Mouse (Mus musculus) lung, embryonic 14.5 days (tissue): Measurements from ENCODE around the gene Man1b1. TPM values are rescaled to one million over a fixed set of nuclear protein-coding genes. Genes with fewer than 3 reads are reported as not detected.

ENCODE experiments used
- ATAC-seq: fragments of 200-750 bp; cut with Nextera tagmentation; 2 replicates; pipeline ENCODE4 v1.8.0; 2017; ENCODE audit warnings: mild to moderate bottlenecking, moderate TSS enrichment, moderate library complexity; ENCODE audit not compliant: insufficient read depth
- DNase-seq: peaks from one replicate; pipeline ENCODE4 v3.0.0-alpha.2; 2015
- H3K27ac ChIP-seq: fragments of 300-500 bp; sonication (generic); 2 replicates; pipeline ENCODE4 v1.5.1; 2014; ENCODE audit warnings: low read depth, mild to moderate bottlenecking, moderate library complexity
- H3K27me3 ChIP-seq: fragments of 300-500 bp; sonication (generic); 2 replicates; pipeline ENCODE4 v1.6.1; 2014; ENCODE audit warnings: low read length, control low read depth; ENCODE audit not compliant: insufficient read depth
- H3K36me3 ChIP-seq: fragments of 300-500 bp; sonication (generic); 2 replicates; pipeline ENCODE4 v1.6.1; 2014; ENCODE audit warnings: control low read depth; ENCODE audit not compliant: insufficient read depth
- H3K4me1 ChIP-seq: fragments of 300-500 bp; sonication (generic); 2 replicates; pipeline ENCODE4 v1.6.1; 2014; ENCODE audit warnings: antibody characterized with exemption, control low read depth; ENCODE audit not compliant: insufficient read depth
- H3K4me2 ChIP-seq: fragments of 300-500 bp; sonication (generic); 2 replicates; pipeline ENCODE4 v1.6.1; 2014; ENCODE audit warnings: mild to moderate bottlenecking
- H3K4me3 ChIP-seq: fragments of 300-500 bp; sonication (generic); 2 replicates; pipeline ENCODE4 v1.5.1; 2014; ENCODE audit warnings: low read depth, low read length
- H3K9ac ChIP-seq: fragments of 300-500 bp; sonication (generic); 2 replicates; pipeline ENCODE4 v1.6.1; 2014
- H3K9me3 ChIP-seq: fragments of 300-500 bp; sonication (generic); 2 replicates; pipeline ENCODE4 v1.6.1; 2016; ENCODE audit warnings: low read depth, low read length, control low read depth
- CTCF ChIP-seq: IDR thresholded peaks from 2 replicates; pipeline ENCODE4 v1.5.1; 2016; ENCODE audit warnings: antibody characterized with exemption, low read depth
- WGBS: fragments of 180-500 bp; shearing (Covaris S2); extraction: QIAGEN DNeasy Blood & Tissue Kit; methylation state at CpG from one replicate; pipeline ENCODE4 v1.1.7; 2014; 5-methylcytosine and 5-hydroxymethylcytosine counted together
- polyA plus RNA-seq: library from polyadenylated mRNA; unstranded; fragments of >200 nt; fragmentation: Nextera tagmentation; extraction: Ambion mirVana; gene quantifications from 2 replicates; pipeline ENCODE4 v1.2.1, GENCODE M21; 2014

Man1b1 gene
- polyA plus RNA-seq, 1 experiment from 2014 or later: 70.9 TPM

DNA sequence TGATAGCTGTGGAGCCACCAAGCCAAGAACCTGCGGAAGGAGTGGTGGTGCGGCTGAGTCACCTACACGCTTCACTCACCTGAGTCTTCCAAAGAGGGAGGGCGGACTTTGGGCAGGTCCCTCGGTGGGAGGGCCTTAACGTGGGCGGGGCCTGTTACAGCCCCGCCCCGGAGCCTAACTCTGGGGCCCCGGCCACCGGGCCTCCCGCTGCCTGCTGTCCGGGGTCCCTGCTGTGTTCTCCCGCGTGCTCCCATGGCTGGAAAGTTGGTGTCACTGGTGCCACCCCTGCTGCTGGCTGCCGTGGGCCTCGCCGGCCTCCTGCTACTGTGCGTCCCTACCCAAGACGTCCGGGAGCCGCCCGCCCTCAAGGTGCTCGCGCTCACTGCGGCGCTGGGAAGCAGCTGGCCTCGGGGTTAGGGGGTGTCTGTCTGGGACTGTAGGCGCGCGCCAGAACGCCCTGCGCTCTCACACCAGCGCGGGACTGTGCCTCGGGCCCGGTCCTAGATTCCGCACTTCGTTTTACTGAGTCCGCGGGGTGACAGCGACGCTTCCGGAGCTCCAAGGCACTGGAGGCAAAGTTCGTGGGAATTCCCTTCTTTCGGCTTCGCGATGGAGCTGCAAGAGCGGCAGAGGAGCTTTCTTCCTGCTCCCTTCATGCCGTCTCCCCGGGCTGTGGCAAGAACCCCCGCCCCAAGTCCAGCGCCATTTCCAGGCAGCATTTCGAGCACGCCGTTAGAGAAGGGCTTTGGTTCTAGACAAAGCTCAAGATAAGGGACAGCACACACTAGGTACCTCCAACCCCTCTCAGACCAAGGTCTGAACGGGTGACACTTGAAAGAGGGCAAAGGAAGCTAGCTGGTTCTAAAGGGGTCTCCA, 63.8 kb downstream of the Man1b1 start, which contains the start of gene Entpd2:
Gene Entpd2 (plus strand): TSS at position 154 of the 876 bp plus-strand sequence.
- 2% methylated on average over 57 of the region's 57 CpGs for WGBS

GRCm38 (mm10) chr2:25396597-25396983, 64.5 kb downstream of the Man1b1 start:
- H3K9me3 ChIP-seq: no peaks in the 10 kb centered on the region
- 34% methylated on average over 3 of the region's 3 CpGs for WGBS
- no peak overlapping the region for H3K9ac ChIP-seq
- 0 out of 2 replicates have a peak, but pooled peaks cover 8% of the 10 kb centered on the region for H3K4me1 ChIP-seq
- H3K27ac ChIP-seq: no peak overlapping the region
- H3K4me2 ChIP-seq: peak overlapping the region; percentile 76
- TF ChIP-seq CTCF: no peak
- H3K27me3 ChIP-seq: peaks cover 68% of the 10 kb centered on the region
- ATAC-seq (no peak), DNase-seq (no peak)
- no peaks in the 10 kb centered on the region for H3K36me3 ChIP-seq
- peak overlapping the region; percentile 36 for H3K4me3 ChIP-seq

More for the DNA sequence above, 63.8 kb downstream of the Man1b1 start, which contains the start of gene Entpd2:
- peak; percentile 72 for DNase-seq
- Histone ChIP-seq H3K4me1 (0 out of 2 replicates have a peak, but pooled peaks cover 8% of the 10 kb centered on the region), H3K9ac (peak within 1 kb of the TSS; percentile 36; the same call in 1 of the 2 replicates), H3K9me3 (no peaks in the 10 kb centered on the region), H3K27ac (no peak within 1 kb of the TSS), H3K4me2 (peak within 1 kb of the TSS; percentile 76), H3K4me3 (peak within 1 kb of the TSS; percentile 36), H3K27me3 (peaks cover 61% of the 10 kb centered on the region), H3K36me3 (no peaks in the 10 kb centered on the region)
- ATAC-seq: peak; percentile 58
- peak; percentile 29; the same call in 1 of the 2 replicates for TF ChIP-seq CTCF

DNA sequence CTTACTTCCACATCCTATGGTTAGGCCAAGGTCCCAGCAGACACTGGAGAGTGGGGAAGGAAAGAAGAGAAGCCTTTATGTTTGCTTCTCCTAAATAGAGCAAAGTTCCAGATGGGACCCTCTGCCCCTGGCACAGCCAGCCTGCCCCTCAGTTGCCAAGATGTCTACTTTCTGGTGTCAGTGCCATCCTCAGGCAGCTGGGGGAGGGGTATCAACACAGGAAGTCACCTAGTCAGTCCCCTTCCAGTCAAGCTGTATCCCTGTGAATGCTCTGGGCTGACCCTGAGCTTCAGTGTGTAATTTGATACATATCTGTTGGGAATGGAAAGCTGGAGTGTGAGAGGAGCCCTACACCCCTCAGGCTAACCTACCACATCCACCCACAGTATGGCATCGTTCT, 64.9 kb downstream of the Man1b1 start:
- no peak overlapping the region for H3K9ac ChIP-seq
- no peaks in the 10 kb centered on the region for H3K9me3 ChIP-seq
- H3K27me3 ChIP-seq: peaks cover 72% of the 10 kb centered on the region
- no peak for ATAC-seq
- 50% methylated on average over 1 of the region's 1 CpGs for WGBS
- no peak overlapping the region for H3K4me3 ChIP-seq
- H3K36me3 ChIP-seq: no peaks in the 10 kb centered on the region
- no peak for DNase-seq
- no peak overlapping the region for H3K27ac ChIP-seq
- TF ChIP-seq CTCF: no peak
- 0 out of 2 replicates have a peak, but pooled peaks cover 8% of the 10 kb centered on the region for H3K4me1 ChIP-seq
- no peak overlapping the region for H3K4me2 ChIP-seq

DNA sequence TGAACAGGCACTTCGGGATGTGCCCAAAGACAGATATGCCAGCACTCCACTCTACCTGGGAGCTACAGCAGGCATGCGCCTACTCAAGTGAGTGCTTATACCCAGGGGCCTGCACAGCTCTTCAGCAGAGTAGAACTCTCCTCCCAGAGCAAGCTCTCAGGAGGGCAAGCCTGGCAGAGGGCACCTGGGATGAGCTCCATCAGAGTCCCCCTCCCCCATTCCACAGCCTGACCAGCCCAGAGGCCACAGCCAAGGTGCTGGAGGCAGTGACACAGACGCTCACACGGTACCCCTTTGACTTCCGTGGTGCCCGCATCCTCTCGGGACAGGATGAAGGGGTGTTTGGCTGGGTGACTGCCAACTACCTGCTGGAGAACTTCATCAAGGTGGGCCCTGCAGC, 65.9 kb downstream of the Man1b1 start:
- ATAC-seq (no peak), DNase-seq (no peak)
- TF ChIP-seq CTCF: no peak
- Histone ChIP-seq H3K9ac (no peak overlapping the region), H3K36me3 (no peaks in the 10 kb centered on the region), H3K9me3 (no peaks in the 10 kb centered on the region), H3K27me3 (peaks cover 82% of the 10 kb centered on the region), H3K27ac (no peak overlapping the region), H3K4me3 (no peak overlapping the region), H3K4me1 (0 out of 2 replicates have a peak, but pooled peaks cover 8% of the 10 kb centered on the region), H3K4me2 (no peak overlapping the region)
- 86% methylated on average over 7 of the region's 7 CpGs for WGBS

- no peak for ATAC-seq
Observed at GRCm38 (mm10) chr2:25399051-25399450, 66.9 kb downstream of the Man1b1 start, which contains the start of gene Npdc1. TSS of gene Npdc1 (plus strand) at chr2:25399351.

GRCm38 (mm10) chr2:25400291-25400690, 68.2 kb downstream of the Man1b1 start:
- Histone ChIP-seq H3K4me1 (0 out of 2 replicates have a peak, but pooled peaks cover 5% of the 10 kb centered on the region), H3K4me2 (peak overlapping the region; percentile 41; the same call in 1 of the 2 replicates), H3K36me3 (no peaks in the 10 kb centered on the region), H3K9ac (no peak overlapping the region), H3K27me3 (peaks cover 87% of the 10 kb centered on the region), H3K9me3 (no peaks in the 10 kb centered on the region), H3K4me3 (no peak overlapping the region), H3K27ac (no peak overlapping the region)
- ATAC-seq (no peak), DNase-seq (no peak)
- TF ChIP-seq CTCF: no peak
- 21% methylated on average over 16 of the region's 16 CpGs for WGBS

More at GRCm38 (mm10) chr2:25399051-25399450, 66.9 kb downstream of the Man1b1 start, which contains the start of gene Npdc1:
- Histone ChIP-seq H3K27ac (no peak within 1 kb of the TSS), H3K9me3 (no peaks in the 10 kb centered on the region), H3K4me3 (no peak within 1 kb of the TSS), H3K27me3 (peaks cover 89% of the 10 kb centered on the region), H3K36me3 (no peaks in the 10 kb centered on the region), H3K4me1 (0 out of 2 replicates have a peak, but pooled peaks cover 8% of the 10 kb centered on the region), H3K4me2 (no peak within 1 kb of the TSS), H3K9ac (no peak within 1 kb of the TSS)
- WGBS: 56% methylated on average over 8 of the region's 8 CpGs
- no peak for TF ChIP-seq CTCF
- no peak for DNase-seq

DNA sequence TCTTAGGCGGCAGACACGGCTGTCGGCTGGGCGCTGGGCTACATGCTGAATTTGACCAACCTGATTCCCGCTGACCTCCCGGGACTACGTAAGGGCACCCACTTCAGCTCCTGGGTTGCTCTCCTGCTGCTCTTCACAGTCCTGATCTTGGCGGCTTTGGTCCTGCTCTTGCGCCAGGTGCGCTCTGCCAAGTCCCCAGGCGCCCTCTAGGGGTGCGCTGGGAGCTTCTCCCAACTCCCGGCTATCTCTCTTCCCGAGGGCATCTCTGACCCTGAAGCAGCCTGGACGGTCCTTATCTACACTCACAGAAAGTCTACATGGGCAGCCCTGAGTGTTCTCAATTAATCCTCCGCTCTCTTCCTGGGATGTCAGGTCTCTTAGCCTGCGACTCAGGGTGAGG, 68.6 kb downstream of the Man1b1 start:
- no peak for ATAC-seq
- 3% methylated on average over 17 of the region's 17 CpGs for WGBS
- Histone ChIP-seq H3K9me3 (no peaks in the 10 kb centered on the region), H3K27ac (no peak overlapping the region), H3K36me3 (no peaks in the 10 kb centered on the region), H3K4me3 (no peak overlapping the region), H3K9ac (no peak overlapping the region), H3K27me3 (peaks cover 83% of the 10 kb centered on the region), H3K4me1 (0 out of 2 replicates have a peak, but pooled peaks cover 3% of the 10 kb centered on the region), H3K4me2 (peak overlapping the region; percentile 41; the same call in 1 of the 2 replicates)
- peak; percentile 71 for DNase-seq
- TF ChIP-seq CTCF: peak; percentile 63

Other genes starting within 250 kb of the Man1b1 start
- 0.41 and 0.68 TPM in 2 replicates for gene Noxa1, start 237.2 kb upstream of the Man1b1 start, polyA plus RNA-seq
- gene Nrarp, start 151.6 kb upstream of the Man1b1 start, polyA plus RNA-seq: 13.7 and 14.9 TPM in 2 replicates
- 7.5 and 8.2 TPM in 2 replicates for gene Tor4a, start 135.5 kb upstream of the Man1b1 start, polyA plus RNA-seq
- 96.6 and 108 TPM in 2 replicates for gene Nelfb, start 120.8 kb upstream of the Man1b1 start, polyA plus RNA-seq
- gene Stpg3, start 117.7 kb upstream of the Man1b1 start, polyA plus RNA-seq: not detected in 2 replicates
- 0.47 TPM in 1 of 2 replicates, not detected in the other for gene Fam166a, start 113.6 kb upstream of the Man1b1 start, polyA plus RNA-seq
- 593 and 610 TPM in 2 replicates for gene Tubb4b, start 107.6 kb upstream of the Man1b1 start, polyA plus RNA-seq
- gene Slc34a3, start 98.0 kb upstream of the Man1b1 start, polyA plus RNA-seq: not detected in 2 replicates
- not detected in 2 replicates for gene Rnf224, start 95.6 kb upstream of the Man1b1 start, polyA plus RNA-seq
- 7.7 and 9.9 TPM in 2 replicates for gene Rnf208, start 90.1 kb upstream of the Man1b1 start, polyA plus RNA-seq
- gene Cysrt1, start 89.9 kb upstream of the Man1b1 start, polyA plus RNA-seq: not detected in 2 replicates
- gene AL732309.1, start 85.5 kb upstream of the Man1b1 start, polyA plus RNA-seq: 3.5 and 3.6 TPM in 2 replicates
- 14.5 and 16.4 TPM in 2 replicates for gene Tmem203, start 76.9 kb upstream of the Man1b1 start, polyA plus RNA-seq
- gene Tprn, start 69.7 kb upstream of the Man1b1 start, polyA plus RNA-seq: 4.7 and 5.0 TPM in 2 replicates
- 217 and 229 TPM in 2 replicates for gene Ssna1, start 59.9 kb upstream of the Man1b1 start, polyA plus RNA-seq
- 109 and 119 TPM in 2 replicates for gene Anapc2, start 59.9 kb upstream of the Man1b1 start, polyA plus RNA-seq
- gene Tmem210, start 44.2 kb upstream of the Man1b1 start, polyA plus RNA-seq: not detected in 2 replicates
- 0.46 and 0.89 TPM in 2 replicates for gene Lrrc26, start 42.4 kb upstream of the Man1b1 start, polyA plus RNA-seq
- 0.78 and 0.84 TPM in 2 replicates for gene Grin1, start 13.2 kb upstream of the Man1b1 start, polyA plus RNA-seq
- 13.9 and 16.6 TPM in 2 replicates for gene Dpp7, start 24.0 kb downstream of the Man1b1 start, polyA plus RNA-seq
- gene Uap1l1, start 33.3 kb downstream of the Man1b1 start, polyA plus RNA-seq: 17.4 and 20.1 TPM in 2 replicates
- 42.0 and 45.5 TPM in 2 replicates for gene Sapcd2, start 40.0 kb downstream of the Man1b1 start, polyA plus RNA-seq
- gene Entpd2, start 63.5 kb downstream of the Man1b1 start, polyA plus RNA-seq: 0.92 and 1.2 TPM in 2 replicates
- 19.5 and 20.5 TPM in 2 replicates for gene Npdc1, start 67.0 kb downstream of the Man1b1 start, polyA plus RNA-seq
- not detected in 2 replicates for gene Fut7, start 90.9 kb downstream of the Man1b1 start, polyA plus RNA-seq
- 3.9 and 4.6 TPM in 2 replicates for gene Abca2, start 96.4 kb downstream of the Man1b1 start, polyA plus RNA-seq
- 20.0 and 30.2 TPM in 2 replicates for gene Clic3, start 124.5 kb downstream of the Man1b1 start, polyA plus RNA-seq
- gene Paxx, start 128.8 kb downstream of the Man1b1 start, polyA plus RNA-seq: 15.8 and 23.5 TPM in 2 replicates
- 3.3 and 3.4 TPM in 2 replicates for gene Ptgds, start 137.7 kb downstream of the Man1b1 start, polyA plus RNA-seq
- not detected in 2 replicates for gene Lcn12, start 161.6 kb downstream of the Man1b1 start, polyA plus RNA-seq
- gene Fbxw5, start 168.4 kb downstream of the Man1b1 start, polyA plus RNA-seq: 75.8 and 77.7 TPM in 2 replicates
- gene C8g, start 169.4 kb downstream of the Man1b1 start, polyA plus RNA-seq: 3.9 and 5.5 TPM in 2 replicates
- 34.8 and 35.3 TPM in 2 replicates for gene Traf2, start 214.6 kb downstream of the Man1b1 start, polyA plus RNA-seq
- gene Edf1, start 225.5 kb downstream of the Man1b1 start, polyA plus RNA-seq: 282 and 295 TPM in 2 replicates
- 2.2 and 4.1 TPM in 2 replicates for gene Mamdc4, start 242.5 kb downstream of the Man1b1 start, polyA plus RNA-seq
- 183 and 197 TPM in 2 replicates for gene Phpt1, start 242.9 kb downstream of the Man1b1 start, polyA plus RNA-seq
- gene Ajm1, start 249.4 kb downstream of the Man1b1 start, polyA plus RNA-seq: 0.37 TPM in 1 of 2 replicates, not detected in the other